Mouse (Mus musculus) adrenal gland, postnatal 36 days (tissue): ENCODE data around the gene Lin52. TPM values are rescaled to one million over a fixed set of nuclear protein-coding genes. Genes with fewer than 3 reads are reported as not detected.

Source experiments
- DNase-seq, 2 experiments: peaks; one replicate each; pipeline ENCODE4 v3.0.0; 2021; ENCODE audit warnings: mixed read lengths in 1 of 2
- total RNA-seq, 2 experiments: library from RNA; stranded (reverse); gene quantifications; 2 replicates each; pipeline ENCODE4 v1.2.3; 2021

The Lin52 gene
- total RNA-seq, 2 experiments from 2014 or later, result 13.7 to 15.6 TPM

- peak in 1 of 2 experiments; percentile 12 for DNase-seq
These were observed 88.3 kb downstream of the Lin52 start for GRCm38 (mm10) chr12:84539537-84539936.

DNA sequence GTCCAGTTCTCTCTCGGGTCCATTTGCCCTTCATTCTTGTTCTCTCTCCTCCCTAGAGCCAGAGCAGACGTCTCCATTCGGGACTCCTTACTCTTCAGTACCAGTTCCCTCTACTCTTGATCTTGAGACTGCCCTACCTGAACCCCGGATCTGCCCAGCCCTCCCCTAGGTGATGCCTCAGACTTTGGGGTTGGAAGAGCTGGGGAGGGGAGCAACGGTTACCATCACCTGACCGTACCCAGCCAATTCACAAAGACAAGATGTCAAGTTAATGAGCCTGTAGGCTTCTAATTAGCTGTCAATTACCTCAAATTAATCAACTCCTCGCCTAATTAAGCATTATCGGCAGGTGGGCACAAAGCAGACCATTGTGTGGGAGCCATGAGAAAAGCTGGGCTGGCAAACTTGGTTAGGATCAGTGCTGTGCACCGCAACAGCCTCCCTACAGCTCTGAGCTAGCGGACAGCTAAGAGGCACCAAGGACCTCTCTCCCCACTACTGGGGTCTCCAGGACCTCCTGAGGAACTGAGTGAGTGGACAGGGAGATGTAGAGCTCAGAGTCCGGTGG, 90.3 kb downstream of the Lin52 start:
- no peak for DNase-seq

DNA sequence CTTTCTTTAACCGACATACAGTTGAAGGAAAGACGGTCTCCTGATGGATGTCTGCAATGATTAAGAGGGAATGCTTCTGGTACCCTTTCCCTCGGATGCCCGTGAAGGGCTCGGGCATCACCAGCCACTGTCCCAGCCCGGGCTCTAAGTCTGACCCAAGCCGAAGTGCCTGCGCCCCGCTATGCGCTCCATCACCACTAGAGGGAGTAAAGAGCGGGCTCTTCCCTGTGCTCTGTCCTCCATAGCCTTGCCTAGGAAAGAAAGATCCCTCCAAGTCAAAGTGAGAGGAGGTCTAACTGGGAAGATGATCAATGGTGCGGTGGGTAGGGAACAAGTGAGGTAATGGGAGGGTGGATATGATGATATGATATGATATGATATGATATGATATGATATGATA, 94.8 kb downstream of the Lin52 start:
- DNase-seq, result peak; percentile 67 to 75

- DNase-seq, result no peak
These were observed 95.4 kb downstream of the Lin52 start for GRCm38 (mm10) chr12:84546577-84547085.

GRCm38 (mm10) chr12:84548251-84548650, 97.0 kb downstream of the Lin52 start:
- DNase-seq, result no peak

DNA sequence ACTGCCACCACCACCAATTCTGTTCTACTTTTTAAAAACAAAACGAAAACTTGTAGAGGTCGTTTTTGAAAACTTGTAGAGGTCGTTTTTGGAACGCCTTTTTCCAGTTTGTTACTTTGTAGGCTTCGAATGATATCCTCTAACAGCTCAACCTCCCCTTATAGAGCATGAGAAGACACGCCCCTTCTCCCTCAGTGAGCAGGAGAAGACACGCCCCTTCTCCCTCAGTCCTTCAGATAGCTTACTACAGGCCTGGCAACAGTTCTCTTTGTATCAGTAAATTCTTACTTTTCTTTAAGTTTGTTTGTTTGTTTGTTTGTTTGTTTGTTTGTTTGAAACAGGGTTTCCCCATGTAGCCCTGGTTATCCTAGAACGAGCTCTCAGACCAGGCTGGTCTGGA, 104.0 kb downstream of the Lin52 start:
- DNase-seq, result no peak

DNA sequence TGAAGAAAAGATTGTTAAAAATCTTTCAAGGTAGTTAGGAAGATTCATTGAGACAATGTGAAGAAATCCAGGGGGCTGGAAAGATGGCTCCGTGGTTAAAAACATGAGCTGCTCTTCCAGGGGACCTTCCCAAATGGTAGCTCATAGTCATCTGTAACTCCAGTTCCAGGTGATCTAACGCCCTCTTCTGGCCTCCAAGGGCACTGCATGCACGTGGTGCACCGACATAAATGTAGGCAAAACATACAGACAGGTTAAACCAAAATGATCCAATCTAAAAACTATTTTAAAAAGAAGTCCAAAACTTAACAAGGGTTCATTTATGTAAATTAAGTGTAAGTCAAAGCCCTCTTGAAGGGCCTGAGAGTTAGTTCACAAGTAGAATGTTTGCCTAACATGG, 111.3 kb downstream of the Lin52 start:
- DNase-seq, result no peak

DNA sequence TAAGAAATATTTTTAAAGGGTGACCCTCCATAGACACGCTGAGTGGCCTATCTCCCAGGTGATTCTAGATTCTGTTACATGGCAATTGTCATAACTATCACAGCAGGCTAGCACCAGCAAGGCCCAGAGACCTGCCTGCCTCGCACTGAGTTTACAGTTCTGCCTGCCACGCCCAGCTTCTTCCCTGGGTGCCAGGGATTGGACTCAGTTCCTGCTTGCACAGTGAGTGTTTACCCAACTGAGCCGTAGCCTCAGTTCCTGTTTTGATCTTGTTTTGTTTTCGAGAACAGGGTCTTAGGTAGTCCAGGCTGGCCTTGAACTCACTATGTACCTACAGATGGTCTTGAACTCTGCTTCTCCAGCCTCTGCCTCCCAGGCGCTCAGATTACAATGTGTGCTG, 116.4 kb downstream of the Lin52 start:
- DNase-seq, result no peak

- no peak for DNase-seq
These were observed 118.2 kb downstream of the Lin52 start, which contains the start of gene Vsx2 for GRCm38 (mm10) chr12:84569336-84569970. Vsx2 (plus strand) TSS chr12:84569762.

DNA sequence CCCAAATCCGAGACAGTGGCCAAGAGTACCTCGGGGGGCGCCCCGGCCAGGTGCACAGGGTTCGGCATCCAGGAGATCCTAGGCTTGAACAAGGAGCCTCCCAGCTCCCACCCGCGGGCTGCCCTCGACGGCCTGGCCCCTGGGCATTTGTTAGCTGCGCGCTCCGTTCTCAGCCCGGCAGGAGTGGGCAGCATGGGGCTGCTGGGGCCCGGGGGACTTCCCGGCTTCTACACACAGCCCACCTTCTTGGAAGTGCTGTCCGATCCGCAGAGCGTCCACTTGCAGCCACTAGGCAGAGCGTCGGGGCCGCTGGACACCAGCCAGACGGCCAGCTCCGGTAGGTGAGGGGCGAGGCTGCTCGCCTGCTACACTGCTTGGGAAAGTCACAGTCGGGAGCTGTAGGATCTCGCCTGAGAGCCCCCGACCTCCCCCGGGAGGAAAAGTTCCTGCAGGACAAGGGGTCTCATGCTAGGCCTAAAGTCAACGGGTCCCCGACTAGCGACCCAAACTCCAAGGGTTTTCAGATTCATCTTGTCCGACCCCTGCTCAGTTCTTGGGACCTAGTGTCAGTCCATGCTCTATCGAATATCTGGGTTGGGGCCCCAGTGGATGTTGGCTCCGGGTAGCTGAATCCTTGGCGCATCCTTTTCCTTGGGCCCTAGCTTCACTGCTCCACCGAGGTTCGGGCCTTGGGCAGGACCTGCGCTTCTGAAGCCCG, 118.9 kb downstream of the Lin52 start:
- DNase-seq, result no peak

DNA sequence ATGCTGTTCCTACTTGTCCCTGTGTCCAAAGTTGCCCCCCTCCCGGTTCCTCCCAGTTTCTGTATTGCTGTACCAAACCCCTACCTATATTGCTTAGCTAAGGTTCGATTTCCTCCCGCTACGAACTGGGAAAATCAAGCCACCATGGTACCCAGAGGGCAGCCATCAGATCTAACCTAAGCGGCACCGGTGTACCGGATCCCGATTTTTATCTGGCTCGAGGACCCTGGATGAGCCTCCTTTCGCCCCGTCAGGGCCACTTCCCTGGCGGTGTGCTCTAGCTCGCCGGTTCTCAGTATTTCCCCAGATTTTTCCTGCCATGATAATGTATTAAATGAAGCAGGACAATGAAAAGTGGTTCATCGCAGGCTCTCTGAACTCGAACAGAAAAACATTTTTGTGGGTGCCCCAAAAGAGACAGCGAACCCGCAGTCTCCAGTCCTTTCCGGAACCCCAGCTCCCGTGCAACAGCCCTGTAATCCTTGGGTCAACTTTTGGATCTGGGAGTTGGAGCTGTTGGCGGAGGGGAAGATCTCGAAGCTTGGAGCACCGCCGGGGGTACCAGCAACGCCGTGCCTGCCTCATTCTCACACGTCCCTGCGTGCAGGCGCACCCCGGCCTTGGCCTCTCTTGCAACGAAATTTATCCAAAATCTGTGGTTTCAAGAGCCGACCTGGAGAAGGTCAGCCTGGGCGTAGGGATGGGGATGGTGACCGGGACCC, 119.6 kb downstream of the Lin52 start:
- DNase-seq, result peak; percentile 13 to 19

GRCm38 (mm10) chr12:84571466-84572340, 120.5 kb downstream of the Lin52 start:
- DNase-seq, result peak in 1 of 2 experiments; percentile 16

GRCm38 (mm10) chr12:84572341-84572720, 121.1 kb downstream of the Lin52 start:
- DNase-seq, result no peak

- DNase-seq, result no peak
These were observed 121.9 kb downstream of the Lin52 start for GRCm38 (mm10) chr12:84573094-84573493.

GRCm38 (mm10) chr12:84577768-84578439, 126.7 kb downstream of the Lin52 start:
- no peak for DNase-seq

- peak; percentile 51 to 61 for DNase-seq
These were observed 127.2 kb downstream of the Lin52 start for GRCm38 (mm10) chr12:84578440-84578770.

DNA sequence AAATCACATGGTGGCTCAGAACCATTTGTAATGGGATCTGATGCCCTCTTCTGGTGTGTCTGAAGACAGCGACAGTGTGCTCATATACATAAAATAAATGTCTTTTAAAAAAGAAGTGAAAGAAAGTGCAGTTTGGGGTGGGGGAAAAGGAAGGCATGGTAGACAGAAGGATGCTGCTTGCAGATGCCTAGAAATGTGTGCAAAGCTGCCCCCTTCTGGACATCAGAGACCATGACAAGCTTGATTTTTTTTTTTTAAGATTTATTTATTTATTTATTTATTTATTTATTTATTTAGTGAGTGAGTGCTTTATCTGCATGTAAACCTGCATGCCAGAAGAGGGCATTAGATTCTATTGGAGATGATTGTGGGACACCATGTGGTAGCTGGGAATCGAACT, 130.1 kb downstream of the Lin52 start:
- no peak for DNase-seq

- DNase-seq, result peak; percentile 94 to 97
These were observed 138.9 kb downstream of the Lin52 start for GRCm38 (mm10) chr12:84589825-84590761.
